Mouse (Mus musculus) myocyte (in vitro differentiated cells): ENCODE measurements around the gene Tmem238l.

ENCODE experiments used
- CEBPB ChIP-seq: IDR thresholded peaks from 2 replicates; pipeline ENCODE4 v1.6.1; 2011; ENCODE audit warnings: mild to moderate bottlenecking, moderate library complexity; ENCODE audit not compliant: poor library complexity, insufficient read depth, severe bottlenecking
- E2F4 ChIP-seq: IDR thresholded peaks from one replicate; pipeline ENCODE4 v1.6.1; 2011; ENCODE audit warnings: mild to moderate bottlenecking, control low read depth, moderate library complexity; ENCODE audit not compliant: insufficient read depth
- MAX ChIP-seq: IDR thresholded peaks from one replicate; pipeline ENCODE4 v1.6.1; 2011; ENCODE audit warnings: low read depth, mild to moderate bottlenecking, control low read depth
- MYOD1 ChIP-seq, 3 experiments: IDR thresholded peaks; one replicate each; pipeline ENCODE4 v1.6.1; 2011; ENCODE audit warnings: control low read depth in 2 of 3, low read depth in 2 of 3, mild to moderate bottlenecking in 2 of 3, moderate library complexity in 1 of 3; ENCODE audit not compliant: insufficient read length in 2 of 3, control insufficient read depth in 1 of 3
- MYOG ChIP-seq, 3 experiments: IDR thresholded peaks; one replicate each; pipeline ENCODE4 v1.6.1; 2011; ENCODE audit warnings: control low read depth in 2 of 3, low read depth in 2 of 3, mild to moderate bottlenecking in 2 of 3; ENCODE audit not compliant: insufficient read length in 2 of 3, control insufficient read depth in 1 of 3, insufficient read depth in 1 of 3
- POLR2A ChIP-seq: IDR thresholded peaks from one replicate; pipeline ENCODE4 v1.6.1; 2011; ENCODE audit warnings: low read depth, mild to moderate bottlenecking, control low read depth, moderate library complexity; ENCODE audit not compliant: insufficient read length
- POLR2AphosphoS2 ChIP-seq: IDR thresholded peaks from one replicate; pipeline ENCODE4 v1.6.1; 2011; ENCODE audit warnings: low read depth, control low read depth; ENCODE audit not compliant: insufficient read length
- SRF ChIP-seq: IDR thresholded peaks from one replicate; pipeline ENCODE4 v1.6.1; 2011; ENCODE audit warnings: low read depth; ENCODE audit not compliant: control insufficient read depth, insufficient read length
- TCF12 ChIP-seq: IDR thresholded peaks from one replicate; pipeline ENCODE4 v1.6.1; 2011; ENCODE audit warnings: mild to moderate bottlenecking, control low read depth; ENCODE audit not compliant: poor library complexity, insufficient read depth, severe bottlenecking
- USF1 ChIP-seq: IDR thresholded peaks from one replicate; pipeline ENCODE4 v1.6.1; 2011; ENCODE audit warnings: low read depth, mild to moderate bottlenecking, control low read depth, moderate library complexity

DNA sequence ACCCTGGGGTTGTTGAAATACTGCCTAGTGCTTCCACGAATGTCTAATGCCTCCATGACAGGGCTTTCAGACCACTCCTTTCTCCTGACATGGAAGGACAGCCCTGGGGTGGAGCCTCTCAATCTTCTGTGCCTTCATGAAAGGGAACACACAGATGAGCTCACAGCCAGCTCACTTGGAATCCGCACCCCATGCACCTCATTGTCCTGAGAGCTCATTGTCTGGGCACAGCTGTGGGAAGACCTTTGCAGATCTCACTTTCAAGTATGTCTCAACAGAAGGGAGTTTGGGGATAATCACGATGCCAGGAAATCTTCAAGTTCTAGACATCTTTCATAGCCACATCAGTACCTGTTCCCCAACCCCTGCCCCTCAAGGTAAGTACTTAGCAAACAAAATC lies 28.1 kb upstream of the Tmem238l start:
- TF ChIP-seq POLR2A: no peak
- TF ChIP-seq CEBPB: no peak
- TF ChIP-seq MAX: no peak
- TF ChIP-seq USF1: no peak
- TF ChIP-seq E2F4: no peak
- TF ChIP-seq POLR2AphosphoS2: no peak
- TF ChIP-seq MYOD1 (IDR thresholded peaks at IDR 0.05; ENCODE audit: control insufficient read depth in 1 of 3, insufficient read length in 2 of 3, low read depth in 2 of 3): no peak
- TF ChIP-seq TCF12: no peak
- TF ChIP-seq MYOG (IDR thresholded peaks at IDR 0.05; ENCODE audit: control insufficient read depth in 1 of 3, insufficient read depth in 1 of 3, insufficient read length in 2 of 3, low read depth in 2 of 3): no peak
- no peak for TF ChIP-seq SRF
